Mouse (Mus musculus) midbrain, embryonic 16.5 days (tissue): ENCODE measurements around the gene Jph2. TPM values are rescaled to one million over a fixed set of nuclear protein-coding genes. Genes with fewer than 3 reads are reported as not detected.
A peak's percentile ranks its signal among the peaks of the same experiment; 100 is the strongest.
"Not testable (repeated sequence)": the region's sequence is repeated elsewhere in the genome, so short reads cannot be mapped to it uniquely, and the experiment has no call there.

Source experiments
- ATAC-seq: fragments of 200-750 bp; cut with Nextera tagmentation; 2 replicates; pipeline ENCODE4 v1.8.0; 2017; ENCODE audit warnings: moderate TSS enrichment
- H3K27ac ChIP-seq: fragments of 300-500 bp; sonication (generic); 2 replicates; pipeline ENCODE4 v1.5.1; 2014; ENCODE audit warnings: mild to moderate bottlenecking, low read length, mixed read lengths
- H3K27me3 ChIP-seq: fragments of 300-500 bp; sonication (generic); 2 replicates; pipeline ENCODE4 v1.6.1; 2014; ENCODE audit warnings: low read depth, low read length, mixed read lengths; ENCODE audit not compliant: control insufficient read depth, insufficient read depth
- H3K36me3 ChIP-seq: fragments of 300-500 bp; sonication (generic); 2 replicates; pipeline ENCODE4 v1.6.1; 2014; ENCODE audit warnings: mild to moderate bottlenecking, low read length, moderate library complexity, mixed read lengths; ENCODE audit not compliant: control insufficient read depth, insufficient read depth
- H3K4me1 ChIP-seq: fragments of 300-500 bp; sonication (generic); 2 replicates; pipeline ENCODE4 v1.6.1; 2014; ENCODE audit warnings: mild to moderate bottlenecking, low read length, mixed read lengths; ENCODE audit not compliant: control insufficient read depth, insufficient read depth
- H3K4me2 ChIP-seq: fragments of 300-500 bp; sonication (generic); 2 replicates; pipeline ENCODE4 v1.6.1; 2014; ENCODE audit warnings: mild to moderate bottlenecking, low read length, mixed read lengths
- H3K4me3 ChIP-seq: fragments of 300-500 bp; sonication (generic); 2 replicates; pipeline ENCODE4 v1.5.1; 2014; ENCODE audit warnings: low read depth, mild to moderate bottlenecking, low read length, moderate library complexity, mixed read lengths
- H3K9ac ChIP-seq: fragments of 300-500 bp; sonication (generic); 2 replicates; pipeline ENCODE4 v1.6.1; 2014; ENCODE audit warnings: low read depth, low read length, mixed read lengths
- H3K9me3 ChIP-seq: fragments of 300-500 bp; sonication (generic); replicated peaks from 2 replicates; pipeline ENCODE4 v1.6.1; 2014; ENCODE audit warnings: mild to moderate bottlenecking, low read length, mixed read lengths; ENCODE audit not compliant: control insufficient read depth, poor library complexity, severe bottlenecking
- WGBS: fragments of 180-500 bp; shearing (Covaris S2); extraction: QIAGEN DNeasy Blood & Tissue Kit; methylation state at CpG from one replicate; pipeline ENCODE4 v1.1.7; 2014; 5-methylcytosine and 5-hydroxymethylcytosine counted together
- polyA plus RNA-seq: library from polyadenylated mRNA; unstranded; fragments of >200 nt; fragmentation: Nextera tagmentation; extraction: Ambion mirVana; gene quantifications from 2 replicates; pipeline ENCODE4 v1.2.1, GENCODE M21; 2015

Jph2 gene
- polyA plus RNA-seq, 1 experiment from 2014 or later, result 1.1 TPM

DNA sequence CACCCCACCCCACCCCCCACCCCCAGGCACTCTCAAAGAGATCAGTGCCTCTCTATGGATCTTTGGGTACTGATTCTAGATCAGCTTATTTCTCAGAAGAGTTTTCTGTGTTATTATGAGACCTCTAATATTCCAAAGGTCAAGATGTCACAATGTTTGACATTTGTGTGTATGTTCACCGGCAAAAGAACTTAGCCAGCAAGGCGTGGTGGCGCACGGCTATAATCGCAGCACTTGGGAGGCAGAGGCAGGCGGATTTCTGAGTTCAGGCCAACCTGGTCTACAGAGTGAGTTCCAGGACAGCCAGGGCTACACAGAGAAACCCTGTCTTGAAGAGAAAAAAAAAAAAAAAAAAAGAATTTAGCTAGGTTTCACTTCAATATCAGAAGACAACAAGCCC lies 19.2 kb upstream of the Jph2 start:
- peaks cover 5% of the 10 kb centered on the region for H3K36me3 ChIP-seq
- H3K9me3 ChIP-seq, result no peaks in the 10 kb centered on the region
- H3K4me3 ChIP-seq, result no peak overlapping the region
- ATAC-seq, result no peak
- no peak overlapping the region for H3K4me2 ChIP-seq
- H3K4me1 ChIP-seq, result peaks cover 25% of the 10 kb centered on the region
- no peaks in the 10 kb centered on the region for H3K27me3 ChIP-seq
- no peak overlapping the region for H3K27ac ChIP-seq
- H3K9ac ChIP-seq, result no peak overlapping the region
- WGBS, result 96% methylated on average over 6 of the region's 6 CpGs

DNA sequence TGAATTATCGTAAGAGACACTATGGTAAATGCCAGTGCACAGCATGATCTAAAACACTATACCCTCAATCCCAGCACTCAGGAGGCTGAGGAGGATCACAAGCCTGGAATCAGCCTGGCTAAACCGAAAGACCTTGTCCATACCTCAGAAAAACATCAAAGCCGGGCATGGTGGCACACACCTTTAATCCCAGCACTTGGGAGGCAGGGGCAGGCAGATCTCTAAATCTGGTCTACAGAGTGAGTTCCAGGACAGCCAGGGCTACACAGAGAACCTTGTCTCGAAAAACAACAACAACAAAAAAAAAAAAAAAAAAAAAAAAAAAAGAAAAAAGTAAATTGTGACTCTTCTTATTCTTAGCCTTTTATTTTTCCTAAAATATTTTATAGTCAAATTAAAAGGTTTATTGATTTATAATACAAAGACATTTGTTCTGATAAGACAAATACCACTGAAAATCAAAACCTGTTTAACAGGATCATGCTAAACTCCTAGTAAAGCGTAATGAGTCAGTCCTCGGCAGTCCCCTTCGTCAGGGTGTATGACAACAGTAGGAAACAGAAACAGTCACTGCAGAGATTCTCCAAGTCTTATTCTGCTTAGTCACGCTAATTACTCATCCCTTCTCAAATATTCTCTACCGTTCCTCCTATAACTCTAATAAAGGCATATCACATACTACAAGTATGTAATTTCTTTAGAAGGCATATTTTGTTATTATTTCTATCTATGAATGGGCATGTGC lies 15.2 kb upstream of the Jph2 start:
- H3K27me3 ChIP-seq, result no peaks in the 10 kb centered on the region
- H3K36me3 ChIP-seq, result peaks cover 21% of the 10 kb centered on the region
- H3K4me3 ChIP-seq, result no peak overlapping the region
- peaks cover 4% of the 10 kb centered on the region for H3K4me1 ChIP-seq
- no peak overlapping the region for H3K9ac ChIP-seq
- WGBS, result 91% methylated on average over 9 of the region's 9 CpGs
- no peak overlapping the region for H3K27ac ChIP-seq
- no peak for ATAC-seq
- no peaks in the 10 kb centered on the region for H3K9me3 ChIP-seq
- H3K4me2 ChIP-seq, result no peak overlapping the region

DNA sequence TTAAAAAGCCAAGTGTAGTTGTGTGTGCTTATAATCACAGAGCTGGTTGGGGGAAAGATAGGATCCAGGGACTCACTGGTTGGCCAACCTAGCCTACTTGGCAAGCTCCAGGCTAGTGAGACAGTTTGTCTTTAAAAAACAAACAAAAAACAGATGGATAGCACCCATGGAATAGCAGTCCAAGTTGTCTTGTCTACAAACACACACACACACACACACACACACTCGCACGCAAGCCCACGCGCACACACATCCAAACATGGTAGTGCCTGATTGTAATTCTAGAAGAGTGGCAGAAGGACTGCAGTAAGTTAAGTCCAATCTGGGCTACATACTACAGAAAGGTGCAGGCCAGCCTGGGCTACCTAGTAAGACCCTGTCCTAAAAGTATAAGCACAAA lies 14.6 kb upstream of the Jph2 start:
- no peaks in the 10 kb centered on the region for H3K9me3 ChIP-seq
- H3K27me3 ChIP-seq, result no peaks in the 10 kb centered on the region
- no peak overlapping the region for H3K4me3 ChIP-seq
- no peak overlapping the region for H3K9ac ChIP-seq
- no peak overlapping the region for H3K27ac ChIP-seq
- no peaks in the 10 kb centered on the region for H3K4me1 ChIP-seq
- ATAC-seq, result no peak
- 97% methylated on average over 4 of the region's 4 CpGs for WGBS
- H3K36me3 ChIP-seq, result peaks cover 22% of the 10 kb centered on the region
- H3K4me2 ChIP-seq, result no peak overlapping the region

DNA sequence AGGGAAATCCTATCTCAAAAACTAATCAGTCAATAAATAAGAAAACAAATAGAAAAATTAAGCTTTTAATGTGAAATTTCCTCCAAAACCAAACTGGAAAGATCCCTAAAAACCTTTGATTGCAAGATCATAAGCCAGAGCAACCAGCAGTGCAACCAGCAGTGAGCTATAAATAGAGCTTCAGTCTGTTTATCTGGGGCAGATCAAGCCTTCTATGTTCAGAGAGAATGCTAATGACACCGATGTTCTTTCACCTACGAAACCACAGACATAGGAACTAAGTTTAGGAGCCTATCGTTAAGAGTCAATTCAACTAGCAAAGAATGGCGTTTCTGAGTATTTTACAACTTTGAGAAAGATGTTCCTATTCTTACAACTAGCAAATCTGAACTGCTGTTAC lies 14.0 kb upstream of the Jph2 start:
- H3K4me2 ChIP-seq, result no peak overlapping the region
- H3K27ac ChIP-seq, result no peak overlapping the region
- peaks cover 28% of the 10 kb centered on the region for H3K36me3 ChIP-seq
- WGBS, result 95% methylated on average over 4 of the region's 4 CpGs
- ATAC-seq, result no peak
- no peak overlapping the region for H3K4me3 ChIP-seq
- no peaks in the 10 kb centered on the region for H3K27me3 ChIP-seq
- no peak overlapping the region for H3K9ac ChIP-seq
- no peaks in the 10 kb centered on the region for H3K9me3 ChIP-seq
- H3K4me1 ChIP-seq, result no peaks in the 10 kb centered on the region

DNA sequence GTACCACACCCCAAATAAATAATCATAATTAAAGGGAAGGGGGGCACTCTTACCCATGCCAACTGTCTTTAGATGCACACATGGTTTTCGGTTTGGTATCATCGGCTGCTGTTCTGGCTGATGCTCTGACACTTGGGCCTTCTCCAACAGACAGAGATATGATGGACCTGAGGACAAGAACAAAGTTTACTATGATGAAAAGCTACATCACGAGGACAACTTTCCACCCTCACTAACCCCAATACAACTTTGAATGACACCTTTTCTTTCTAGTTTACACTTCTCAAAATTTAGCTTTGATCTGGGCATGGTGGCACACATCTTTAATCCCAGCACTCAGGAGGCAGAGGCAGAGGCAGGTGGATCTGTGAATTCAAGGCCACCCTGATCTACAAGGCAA lies 13.6 kb upstream of the Jph2 start:
- not testable (repeated sequence) for H3K4me1 ChIP-seq, H3K27ac ChIP-seq, H3K4me3 ChIP-seq, H3K9me3 ChIP-seq, H3K9ac ChIP-seq, H3K4me2 ChIP-seq, H3K27me3 ChIP-seq, ATAC-seq
- WGBS, result 95% methylated on average over 3 of the region's 3 CpGs
- H3K36me3 ChIP-seq, result peaks cover 28% of the 10 kb centered on the region

DNA sequence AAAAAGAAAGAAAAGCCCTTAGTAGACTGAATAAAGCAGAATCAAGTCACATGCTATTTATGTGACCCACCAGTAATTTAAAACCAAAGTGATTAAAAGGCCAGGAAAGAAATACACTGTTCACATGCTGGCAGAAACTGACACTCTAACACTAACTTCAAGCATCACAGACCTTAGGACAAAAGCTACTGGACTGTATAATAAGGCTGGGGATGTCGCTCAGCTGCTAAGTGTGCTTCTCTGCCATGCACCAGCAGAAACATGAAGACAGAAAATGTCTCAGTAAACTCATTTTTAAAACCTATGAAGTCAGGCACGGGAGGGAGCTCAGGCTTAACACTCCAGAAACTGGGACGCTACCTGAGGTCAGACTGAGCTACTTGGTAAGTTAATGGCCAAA lies 12.4 kb upstream of the Jph2 start:
- ATAC-seq, result no peak
- Histone ChIP-seq H3K4me1 (no peaks in the 10 kb centered on the region), H3K9ac (no peak overlapping the region), H3K4me2 (no peak overlapping the region), H3K36me3 (peaks cover 32% of the 10 kb centered on the region), H3K27me3 (no peaks in the 10 kb centered on the region), H3K27ac (no peak overlapping the region), H3K9me3 (no peaks in the 10 kb centered on the region), H3K4me3 (no peak overlapping the region)
- 96% methylated on average over 3 of the region's 3 CpGs for WGBS

DNA sequence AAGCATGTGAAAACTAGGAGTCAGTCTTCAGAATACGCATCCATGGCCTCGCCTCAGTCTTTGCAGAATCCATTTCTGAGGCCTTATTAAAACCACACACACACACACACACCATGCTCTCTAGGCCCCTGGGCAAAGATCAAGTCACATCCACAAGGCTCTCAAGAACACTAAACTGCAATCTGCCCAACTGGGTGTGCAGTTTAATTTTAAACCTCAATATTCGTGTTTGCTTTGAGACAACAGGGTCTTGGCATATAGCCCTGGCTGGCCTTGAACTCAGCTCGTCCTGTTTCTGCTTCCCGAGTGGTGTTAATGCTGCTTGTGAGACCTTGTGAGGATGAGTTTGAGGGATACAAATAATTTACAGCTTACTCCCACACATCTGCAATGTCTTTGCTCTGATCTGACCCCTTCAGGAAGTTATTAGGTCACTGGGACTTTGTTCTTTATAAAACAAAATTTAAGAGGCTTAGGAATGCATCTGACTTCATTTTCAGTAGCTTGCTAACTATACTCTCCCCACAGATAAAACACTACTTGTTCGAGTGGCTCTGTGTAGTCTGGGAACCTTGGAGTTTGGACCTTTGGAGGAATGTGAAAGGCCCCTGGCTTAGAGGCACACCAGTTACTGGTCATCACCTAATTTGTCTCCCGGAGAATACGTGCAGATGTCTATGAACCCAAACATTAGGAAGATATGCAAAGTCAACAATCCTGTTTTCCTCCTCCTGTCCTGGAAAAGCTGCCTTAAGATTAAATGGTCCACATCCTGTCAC lies 6.4 kb upstream of the Jph2 start:
- H3K4me1 ChIP-seq, result no peaks in the 10 kb centered on the region
- no peak overlapping the region for H3K4me3 ChIP-seq
- H3K27ac ChIP-seq, result no peak overlapping the region
- peaks cover 14% of the 10 kb centered on the region; the same call in 1 of the 2 replicates for H3K36me3 ChIP-seq
- no peak overlapping the region for H3K4me2 ChIP-seq
- no peak overlapping the region for H3K9ac ChIP-seq
- no peaks in the 10 kb centered on the region for H3K9me3 ChIP-seq
- WGBS, result 89% methylated on average over 8 of the region's 8 CpGs
- no peaks in the 10 kb centered on the region for H3K27me3 ChIP-seq
- no peak for ATAC-seq

DNA sequence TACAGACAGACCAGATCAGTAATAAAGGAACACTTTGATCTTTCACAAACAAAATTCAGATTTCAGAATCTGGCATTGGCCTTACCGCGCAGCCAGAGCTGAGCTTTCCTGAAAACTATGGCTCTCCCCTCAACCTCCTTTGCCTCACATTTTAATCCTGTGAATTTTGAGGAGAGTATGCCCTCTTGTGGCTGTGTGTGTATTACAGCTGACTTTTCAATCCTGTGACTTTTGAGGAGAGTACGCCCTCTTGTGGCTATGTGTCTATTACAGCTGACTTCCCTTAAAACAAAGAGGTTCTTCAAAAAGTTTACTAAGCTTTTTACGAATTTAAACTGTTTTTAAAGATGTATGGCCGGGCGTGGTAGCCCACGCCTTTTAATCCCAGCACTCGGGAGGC lies 3.4 kb upstream of the Jph2 start:
- H3K36me3 ChIP-seq, result peaks cover 6% of the 10 kb centered on the region; the same call in 1 of the 2 replicates
- 12% methylated on average over 8 of the region's 8 CpGs for WGBS
- 0 out of 2 replicates have a peak, but pooled peaks have one; percentile 39 for ATAC-seq
- H3K4me1 ChIP-seq, result no peaks in the 10 kb centered on the region
- no peak overlapping the region for H3K27ac ChIP-seq
- H3K9me3 ChIP-seq, result no peaks in the 10 kb centered on the region
- no peak overlapping the region for H3K4me3 ChIP-seq
- H3K27me3 ChIP-seq, result no peaks in the 10 kb centered on the region
- H3K9ac ChIP-seq, result no peak overlapping the region
- H3K4me2 ChIP-seq, result no peak overlapping the region

DNA sequence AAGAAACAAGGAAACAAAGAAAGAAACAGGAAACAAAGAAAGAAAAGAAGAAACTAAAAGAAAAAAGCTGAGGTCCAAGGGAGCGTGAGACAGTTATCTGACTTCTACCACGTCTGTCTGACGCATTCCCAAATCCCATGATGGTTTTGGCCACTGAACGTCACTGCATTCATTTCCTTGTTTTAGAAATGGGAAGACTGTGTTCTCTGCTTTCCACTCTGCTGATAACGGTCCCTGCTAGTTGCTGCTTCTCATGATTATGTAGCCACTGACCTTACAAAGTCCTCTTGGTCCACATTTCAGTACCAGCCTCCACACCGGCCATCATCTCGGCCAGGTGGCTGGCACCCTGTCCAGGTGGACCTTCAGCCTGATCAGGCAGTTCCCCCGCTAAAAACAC lies 1.4 kb upstream of the Jph2 start:
- H3K27ac ChIP-seq, result no peak overlapping the region
- no peak overlapping the region for H3K4me3 ChIP-seq
- H3K27me3 ChIP-seq, result no peaks in the 10 kb centered on the region
- H3K9me3 ChIP-seq, result no peaks in the 10 kb centered on the region
- 78% methylated on average over 8 of the region's 8 CpGs for whole genome bisulfite sequencing
- no peaks in the 10 kb centered on the region for H3K36me3 ChIP-seq
- H3K4me1 ChIP-seq, result no peaks in the 10 kb centered on the region
- no peak overlapping the region for H3K4me2 ChIP-seq
- no peak for ATAC-seq
- H3K9ac ChIP-seq, result no peak overlapping the region
